Mouse (Mus musculus) kidney, adult 2 months (tissue): ENCODE data around the gene Tax1bp1.

ENCODE experiments used
- CTCF ChIP-seq: fragments of 200-500 bp; conservative IDR thresholded peaks from 2 replicates; pipeline ENCODE4 v1.5.1; 2011; ENCODE audit warnings: low read depth, mild to moderate bottlenecking, control low read depth, low read length, moderate library complexity, mixed read lengths; ENCODE audit not compliant: insufficient read depth, insufficient read length
- POLR2A ChIP-seq: fragments of 200-500 bp; IDR thresholded peaks from one replicate; pipeline ENCODE4 v1.6.1; 2011; ENCODE audit warnings: low read depth, low read length, control low read depth

- TF ChIP-seq POLR2A (no peak), CTCF (no peak)
Measured at GRCm38 (mm10) chr6:52681847-52682485, 31.6 kb upstream of the Tax1bp1 start.
